ENCODE assay signal across 7 mouse cellular contexts in the genomic region with DNA sequence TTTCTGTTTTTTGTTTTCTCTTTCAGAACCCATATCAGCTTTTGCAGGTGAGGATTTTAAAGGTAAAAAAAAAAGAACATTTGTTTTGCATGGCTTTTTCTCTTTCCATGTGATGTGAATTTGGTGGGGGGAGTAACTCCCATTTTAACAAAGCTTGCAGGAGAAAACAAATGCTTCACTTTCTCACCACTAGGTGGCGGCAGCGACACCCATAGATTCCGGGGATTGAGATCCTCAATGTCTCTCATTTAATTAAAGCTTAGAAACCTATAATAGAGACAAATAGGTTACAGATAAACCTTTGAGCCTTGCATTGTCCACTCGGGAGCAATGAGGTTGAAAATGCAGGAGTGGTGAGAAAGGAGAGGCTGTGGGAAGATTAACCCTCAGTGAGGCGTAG.
DNase-seq lines count a peak whose midpoint lies in the region; ATAC-seq and TF ChIP-seq lines count a peak whose summit lies in the region.

No protein-coding gene starts in this region.

- peak; percentile 56 for DNase-seq in midbrain, embryonic 10.5 days (ENCODE audit: low spot score)
- peak; percentile 69 for DNase-seq in R1 (ENCODE audit: low read depth, low spot score)
- peak; percentile 76 for DNase-seq in cerebellum, adult 9-10 months
- peak; percentile 90 for DNase-seq in hindbrain, postnatal 0 days (ENCODE audit: low spot score)
- DNase-seq in left cerebral cortex, postnatal 4 days: peak; percentile 77
- peak; percentile 72 for DNase-seq in right cerebral cortex, adult 18-20 months

- H3K36me3 ChIP-seq in midbrain, embryonic 10.5 days: peaks cover 17% of the 10 kb centered on the region
- no peaks in the 10 kb centered on the region for H3K36me3 ChIP-seq in midbrain, embryonic 16.5 days (ENCODE audit: control insufficient read depth, insufficient read depth, low read length)
- no peaks in the 10 kb centered on the region for H3K36me3 ChIP-seq in hindbrain, postnatal 0 days (ENCODE audit: insufficient read depth, low read length)

- no peak overlapping the region for H3K27ac ChIP-seq in midbrain, embryonic 10.5 days (replicated peaks)
- no peak overlapping the region for H3K27ac ChIP-seq in midbrain, embryonic 16.5 days (ENCODE audit: low read length)
- H3K27ac ChIP-seq in hindbrain, postnatal 0 days: no peak overlapping the region

- H3K4me3 ChIP-seq in midbrain, embryonic 10.5 days: no peak overlapping the region
- H3K4me3 ChIP-seq in midbrain, embryonic 16.5 days (ENCODE audit: low read depth, low read length): no peak overlapping the region
- H3K4me3 ChIP-seq in hindbrain, postnatal 0 days (ENCODE audit: low read length): no peak overlapping the region

- ATAC-seq in midbrain, embryonic 16.5 days: no peak
- no peak for ATAC-seq in hindbrain, postnatal 0 days

- intact Hi-C loops in left cerebral cortex, postnatal 4 days (cut with DNase I): no loop called here

- peaks cover 20% of the 10 kb centered on the region for H3K4me1 ChIP-seq in midbrain, embryonic 10.5 days
- peaks cover 7% of the 10 kb centered on the region for H3K4me1 ChIP-seq in midbrain, embryonic 16.5 days (ENCODE audit: control insufficient read depth, insufficient read depth, low read length)
- H3K4me1 ChIP-seq in hindbrain, postnatal 0 days (ENCODE audit: insufficient read depth, low read length): peaks cover 14% of the 10 kb centered on the region

- TF ChIP-seq CTCF in hindbrain, postnatal 0 days (IDR thresholded peaks at IDR 0.05; ENCODE audit: low read depth): peak; percentile 83

- 19% methylated on average over 5 of the region's 5 CpGs for WGBS in midbrain, embryonic 10.5 days
- 15% methylated on average over 5 of the region's 5 CpGs for WGBS in midbrain, embryonic 16.5 days
- WGBS in hindbrain, postnatal 0 days: 17% methylated on average over 5 of the region's 5 CpGs

- H3K4me2 ChIP-seq in midbrain, embryonic 16.5 days (ENCODE audit: low read length): no peak overlapping the region
- no peak overlapping the region for H3K4me2 ChIP-seq in hindbrain, postnatal 0 days (ENCODE audit: low read depth, low read length)

- H3K9me3 ChIP-seq in midbrain, embryonic 10.5 days (replicated peaks): no peaks in the 10 kb centered on the region
- no peaks in the 10 kb centered on the region for H3K9me3 ChIP-seq in midbrain, embryonic 16.5 days (replicated peaks; ENCODE audit: control insufficient read depth, low read length, poor library complexity, severe bottlenecking)
- no peaks in the 10 kb centered on the region for H3K9me3 ChIP-seq in hindbrain, postnatal 0 days (ENCODE audit: low read length)

- H3K9ac ChIP-seq in midbrain, embryonic 16.5 days (ENCODE audit: low read depth, low read length): no peak overlapping the region; the same call in 1 of the 2 replicates
- no peak overlapping the region for H3K9ac ChIP-seq in hindbrain, postnatal 0 days (replicated peaks; ENCODE audit: low read length)

- peaks cover 53% of the 10 kb centered on the region for H3K27me3 ChIP-seq in midbrain, embryonic 10.5 days (ENCODE audit: low read depth, poor library complexity, severe bottlenecking)
- no peaks in the 10 kb centered on the region for H3K27me3 ChIP-seq in midbrain, embryonic 16.5 days (ENCODE audit: control insufficient read depth, insufficient read depth, low read depth, low read length)
- H3K27me3 ChIP-seq in hindbrain, postnatal 0 days (ENCODE audit: insufficient read depth, low read length): no peaks in the 10 kb centered on the region
